Mouse (Mus musculus): ENCODE data around the gene Prkcd. TPM values are rescaled to one million over a fixed set of nuclear protein-coding genes. Genes with fewer than 3 reads are reported as not detected.
"Not testable (repeated sequence)": the region's sequence is repeated elsewhere in the genome, so short reads cannot be mapped to it uniquely, and the experiment has no call there.

The Prkcd gene
- polyA plus RNA-seq, 1 experiment: 86.0 TPM

GRCm38 (mm10) chr14:30586780-30587461 is 39.1 kb downstream of the Prkcd start:
- Histone ChIP-seq H3K27ac (ENCODE audit: insufficient read depth, low read length) (no peak overlapping the region), H3K27me3 (ENCODE audit: control insufficient read depth, insufficient read depth, low read length) (no peaks in the 10 kb centered on the region), H3K4me1 (ENCODE audit: control insufficient read depth, insufficient read depth, low read length) (no peaks in the 10 kb centered on the region), H3K4me3 (replicated peaks; ENCODE audit: insufficient read depth, low read depth, low read length) (no peak overlapping the region)
- no peak for DNase-seq
- 33% methylated on average over 7 of the region's 7 CpGs for WGBS
- TF ChIP-seq POLR2A (IDR thresholded peaks at IDR 0.05; ENCODE audit: borderline replicate concordance, insufficient read depth, low read length) (no peak), CTCF (IDR thresholded peaks at IDR 0.05; ENCODE audit: borderline replicate concordance, insufficient read depth, low read depth, low read length) (no peak)

DNA sequence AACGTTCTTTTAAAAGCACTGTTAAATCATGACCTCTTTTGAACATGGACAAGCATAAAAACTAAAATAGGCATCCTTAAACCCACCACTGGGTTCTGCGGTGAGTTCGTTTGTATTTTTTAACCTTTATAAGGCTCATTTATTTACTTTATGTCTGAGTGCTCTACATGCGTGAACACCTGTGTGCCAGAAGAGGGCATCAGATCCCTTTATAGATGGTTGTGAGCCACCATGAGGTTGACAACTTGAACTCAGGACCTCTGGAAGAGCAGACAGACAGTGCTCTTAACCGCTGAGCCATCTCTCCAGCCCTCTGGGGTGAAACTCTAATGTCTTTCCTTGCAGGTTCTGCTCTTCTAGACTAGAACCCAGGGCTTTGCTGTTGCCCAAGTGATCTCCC is 40.7 kb downstream of the Prkcd start:
- WGBS: 95% methylated on average over 5 of the region's 5 CpGs
- Histone ChIP-seq H3K4me3 (replicated peaks; ENCODE audit: insufficient read depth, low read depth, low read length) (no peak overlapping the region), H3K27me3 (ENCODE audit: control insufficient read depth, insufficient read depth, low read length) (no peaks in the 10 kb centered on the region), H3K4me1 (ENCODE audit: control insufficient read depth, insufficient read depth, low read length) (no peaks in the 10 kb centered on the region), H3K27ac (ENCODE audit: insufficient read depth, low read length) (no peak overlapping the region)
- TF ChIP-seq CTCF (IDR thresholded peaks at IDR 0.05; ENCODE audit: borderline replicate concordance, insufficient read depth, low read depth, low read length) (no peak), POLR2A (IDR thresholded peaks at IDR 0.05; ENCODE audit: borderline replicate concordance, insufficient read depth, low read length) (no peak)
- DNase-seq: no peak

DNA sequence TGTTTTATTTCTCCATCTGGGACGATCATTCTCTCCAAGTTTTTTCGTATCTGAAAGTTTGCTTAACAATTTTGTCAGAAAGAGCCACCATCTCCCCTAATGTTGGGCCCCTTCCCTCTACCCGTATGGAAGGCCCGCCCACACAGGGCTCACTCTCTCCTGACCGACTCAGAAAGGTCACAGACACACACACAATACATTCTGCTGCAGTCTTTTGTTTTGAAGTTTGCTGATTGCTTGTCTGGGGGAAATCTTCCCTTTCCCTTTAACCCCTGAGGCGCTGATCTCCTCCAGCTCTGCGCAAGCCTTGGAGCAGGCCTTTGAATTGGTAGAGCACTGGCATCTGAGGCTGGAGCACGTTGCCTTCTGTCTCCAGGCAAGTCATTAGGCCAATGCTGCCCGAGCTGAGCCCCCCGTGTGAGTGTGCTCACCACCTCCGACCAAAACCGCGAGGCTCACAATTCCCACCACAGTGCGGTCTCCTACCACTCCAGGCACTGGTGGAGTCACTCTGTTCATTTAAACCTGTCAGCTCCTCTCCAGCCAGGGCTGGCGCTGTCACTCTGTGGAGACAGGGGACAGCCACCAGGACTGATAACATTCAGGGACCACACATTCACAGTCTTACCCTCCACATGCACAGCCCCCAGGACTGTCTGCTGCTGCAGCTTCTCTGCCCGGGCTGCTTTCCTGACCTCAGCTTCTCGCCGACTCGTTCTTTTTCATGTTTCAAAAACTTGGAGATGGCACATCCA is 41.3 kb downstream of the Prkcd start:
- no peaks in the 10 kb centered on the region for H3K27me3 ChIP-seq (ENCODE audit: control insufficient read depth, insufficient read depth, low read length)
- DNase-seq: no peak
- H3K4me3 ChIP-seq (replicated peaks; ENCODE audit: insufficient read depth, low read depth, low read length): no peak overlapping the region
- no peaks in the 10 kb centered on the region for H3K4me1 ChIP-seq (ENCODE audit: control insufficient read depth, insufficient read depth, low read length)
- H3K27ac ChIP-seq (ENCODE audit: insufficient read depth, low read length): no peak overlapping the region
- TF ChIP-seq POLR2A (IDR thresholded peaks at IDR 0.05; ENCODE audit: borderline replicate concordance, insufficient read depth, low read length) (no peak), CTCF (IDR thresholded peaks at IDR 0.05; ENCODE audit: borderline replicate concordance, insufficient read depth, low read depth, low read length) (no peak)
- WGBS: 64% methylated on average over 19 of the region's 19 CpGs

GRCm38 (mm10) chr14:30584077-30584476 is 41.9 kb downstream of the Prkcd start:
- 78% methylated on average over 2 of the region's 2 CpGs for WGBS
- DNase-seq: no peak
- H3K4me3 ChIP-seq (replicated peaks; ENCODE audit: insufficient read depth, low read depth, low read length): no peak overlapping the region
- no peak for TF ChIP-seq CTCF (IDR thresholded peaks at IDR 0.05; ENCODE audit: borderline replicate concordance, insufficient read depth, low read depth, low read length)
- no peak for TF ChIP-seq POLR2A (IDR thresholded peaks at IDR 0.05; ENCODE audit: borderline replicate concordance, insufficient read depth, low read length)
- H3K27ac ChIP-seq (ENCODE audit: insufficient read depth, low read length): no peak overlapping the region
- no peaks in the 10 kb centered on the region for H3K4me1 ChIP-seq (ENCODE audit: control insufficient read depth, insufficient read depth, low read length)
- H3K27me3 ChIP-seq (ENCODE audit: control insufficient read depth, insufficient read depth, low read length): no peaks in the 10 kb centered on the region

DNA sequence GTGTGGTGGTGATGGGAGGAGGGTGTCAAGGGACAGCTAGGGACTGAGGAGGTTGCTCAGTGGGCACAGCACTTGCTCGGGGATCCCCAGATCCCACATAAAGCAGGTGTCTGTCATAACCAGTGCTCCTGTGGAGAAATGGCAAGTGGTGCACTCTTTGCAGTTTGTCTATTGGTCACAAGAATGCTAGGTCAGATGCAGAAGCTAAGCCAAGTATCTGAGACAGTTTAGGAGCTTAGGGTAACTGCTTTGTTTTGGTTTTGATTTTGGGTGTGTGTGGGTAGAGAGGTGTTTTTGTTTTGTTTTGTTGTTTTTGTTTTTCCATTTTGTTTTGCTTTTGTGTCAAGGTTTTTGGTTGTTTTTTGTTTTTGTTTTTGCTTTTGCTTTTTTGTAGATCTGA is 44.8 kb downstream of the Prkcd start:
- H3K27me3 ChIP-seq (ENCODE audit: control insufficient read depth, insufficient read depth, low read length): no peaks in the 10 kb centered on the region
- H3K4me1 ChIP-seq (ENCODE audit: control insufficient read depth, insufficient read depth, low read length): no peaks in the 10 kb centered on the region
- TF ChIP-seq CTCF (IDR thresholded peaks at IDR 0.05; ENCODE audit: borderline replicate concordance, insufficient read depth, low read depth, low read length): no peak
- TF ChIP-seq POLR2A (IDR thresholded peaks at IDR 0.05; ENCODE audit: borderline replicate concordance, insufficient read depth, low read length): no peak
- no peak overlapping the region for H3K27ac ChIP-seq (ENCODE audit: insufficient read depth, low read length)
- WGBS: 43% methylated on average over 1 of the region's 1 CpGs
- no peak for DNase-seq
- no peak overlapping the region for H3K4me3 ChIP-seq (replicated peaks; ENCODE audit: insufficient read depth, low read depth, low read length)

DNA sequence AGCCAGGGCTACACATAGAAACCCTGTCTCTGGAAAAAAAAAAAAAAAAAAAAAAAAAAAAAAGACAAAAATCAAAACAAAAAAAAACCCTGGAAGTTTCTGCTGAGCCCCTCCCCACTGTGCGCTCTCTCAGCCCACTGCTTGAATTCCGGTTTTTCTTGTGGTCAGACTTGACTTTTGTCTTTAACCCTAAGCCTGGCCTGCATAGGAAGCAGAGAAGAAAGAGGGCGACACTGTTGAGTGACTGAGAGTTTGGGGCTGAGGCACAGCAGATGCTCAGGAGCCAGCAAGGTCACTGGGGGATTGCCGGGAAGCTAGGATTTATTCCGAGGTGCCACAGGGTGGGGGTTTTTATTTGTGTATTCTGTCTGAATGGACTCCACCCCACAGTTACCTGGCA is 46.1 kb downstream of the Prkcd start:
- H3K27ac ChIP-seq (ENCODE audit: insufficient read depth, low read length): no peak overlapping the region
- 59% methylated on average over 5 of the region's 5 CpGs for WGBS
- no peak for DNase-seq
- H3K27me3 ChIP-seq (ENCODE audit: control insufficient read depth, insufficient read depth, low read length): no peaks in the 10 kb centered on the region
- H3K4me3 ChIP-seq (replicated peaks; ENCODE audit: insufficient read depth, low read depth, low read length): no peak overlapping the region
- TF ChIP-seq CTCF (IDR thresholded peaks at IDR 0.05; ENCODE audit: borderline replicate concordance, insufficient read depth, low read depth, low read length) (no peak), POLR2A (IDR thresholded peaks at IDR 0.05; ENCODE audit: borderline replicate concordance, insufficient read depth, low read length) (no peak)
- H3K4me1 ChIP-seq (ENCODE audit: control insufficient read depth, insufficient read depth, low read length): no peaks in the 10 kb centered on the region

- H3K4me1 ChIP-seq (ENCODE audit: control insufficient read depth, insufficient read depth, low read length): no peaks in the 10 kb centered on the region
- no peak for DNase-seq
- no peak overlapping the region for H3K27ac ChIP-seq (ENCODE audit: insufficient read depth, low read length)
- WGBS: 81% methylated on average over 5 of the region's 5 CpGs
- H3K4me3 ChIP-seq (replicated peaks; ENCODE audit: insufficient read depth, low read depth, low read length): no peak overlapping the region
- TF ChIP-seq CTCF (IDR thresholded peaks at IDR 0.05; ENCODE audit: borderline replicate concordance, insufficient read depth, low read depth, low read length): no peak
- TF ChIP-seq POLR2A (IDR thresholded peaks at IDR 0.05; ENCODE audit: borderline replicate concordance, insufficient read depth, low read length): no peak
- H3K27me3 ChIP-seq (ENCODE audit: control insufficient read depth, insufficient read depth, low read length): no peaks in the 10 kb centered on the region
These were observed 46.8 kb downstream of the Prkcd start for GRCm38 (mm10) chr14:30579180-30579579.

- H3K27ac ChIP-seq (ENCODE audit: insufficient read depth, low read length); H3K4me3 ChIP-seq (replicated peaks; ENCODE audit: insufficient read depth, low read depth, low read length); DNase-seq; H3K4me1 ChIP-seq (ENCODE audit: control insufficient read depth, insufficient read depth, low read length); H3K27me3 ChIP-seq (ENCODE audit: control insufficient read depth, insufficient read depth, low read length): not testable (repeated sequence)
- 63% methylated on average over 10 of the region's 12 CpGs for WGBS
These were observed 48.5 kb downstream of the Prkcd start for GRCm38 (mm10) chr14:30577303-30578062.
